Mouse (Mus musculus) frontal cortex, postnatal 36 days (tissue): ENCODE measurements at regions not wholly inside any gene's neighbourhood (a gene's known extent, or its start where the extent isn't known, plus 50 kb on each side); places are given as distances from the start of the nearest gene placed in this dataset.
"Not testable (repeated sequence)": the region's sequence is repeated elsewhere in the genome, so short reads cannot be mapped to it uniquely, and the experiment has no call there.

Source experiments
- DNase-seq, 2 experiments: peaks; one replicate each; pipeline ENCODE4 v3.0.0; 2022; ENCODE audit warnings: low spot score in 2 of 2

DNA sequence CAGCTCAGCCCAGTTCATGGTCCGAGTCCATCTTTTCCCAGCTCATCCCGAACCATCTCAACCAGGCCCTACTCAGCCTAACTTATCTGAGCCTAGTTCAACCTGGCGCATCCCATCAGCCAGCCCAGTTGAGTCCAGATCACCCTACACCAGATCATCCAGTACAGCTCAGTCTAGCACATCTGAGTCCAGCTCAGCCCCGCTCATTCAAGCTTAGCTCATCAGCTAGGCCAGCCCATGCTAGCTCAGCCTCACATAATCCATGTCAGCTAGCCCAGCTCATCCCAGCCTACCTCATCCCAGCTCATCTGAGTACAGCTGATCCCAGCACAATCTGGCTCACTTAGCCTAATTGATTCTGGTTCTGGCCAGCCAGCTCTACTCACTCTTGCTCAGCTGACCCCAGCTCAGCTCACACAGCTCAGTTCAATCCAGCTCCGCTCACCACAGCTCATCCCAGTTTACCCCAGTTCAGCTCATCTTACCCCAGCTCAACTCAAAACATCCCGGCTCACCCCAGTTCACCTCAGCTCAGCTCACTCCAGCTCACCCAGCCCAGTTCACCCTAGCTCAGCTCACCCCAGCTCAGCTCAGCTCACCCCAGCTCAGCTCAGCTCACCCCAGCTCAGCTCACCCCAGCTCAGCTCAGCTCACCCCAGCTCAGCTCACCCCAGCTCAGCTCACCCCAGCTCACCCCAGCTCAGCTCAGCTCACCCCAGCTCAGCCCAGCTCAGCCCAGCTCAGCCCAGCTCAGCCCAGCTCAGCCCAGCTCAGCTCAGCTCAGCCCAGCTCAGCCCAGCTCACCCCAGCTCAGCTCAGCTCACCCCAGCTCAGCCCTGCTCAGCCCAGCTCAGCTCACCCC, 65.3 kb upstream of the Adam6b start:
- no peak for DNase-seq

DNA sequence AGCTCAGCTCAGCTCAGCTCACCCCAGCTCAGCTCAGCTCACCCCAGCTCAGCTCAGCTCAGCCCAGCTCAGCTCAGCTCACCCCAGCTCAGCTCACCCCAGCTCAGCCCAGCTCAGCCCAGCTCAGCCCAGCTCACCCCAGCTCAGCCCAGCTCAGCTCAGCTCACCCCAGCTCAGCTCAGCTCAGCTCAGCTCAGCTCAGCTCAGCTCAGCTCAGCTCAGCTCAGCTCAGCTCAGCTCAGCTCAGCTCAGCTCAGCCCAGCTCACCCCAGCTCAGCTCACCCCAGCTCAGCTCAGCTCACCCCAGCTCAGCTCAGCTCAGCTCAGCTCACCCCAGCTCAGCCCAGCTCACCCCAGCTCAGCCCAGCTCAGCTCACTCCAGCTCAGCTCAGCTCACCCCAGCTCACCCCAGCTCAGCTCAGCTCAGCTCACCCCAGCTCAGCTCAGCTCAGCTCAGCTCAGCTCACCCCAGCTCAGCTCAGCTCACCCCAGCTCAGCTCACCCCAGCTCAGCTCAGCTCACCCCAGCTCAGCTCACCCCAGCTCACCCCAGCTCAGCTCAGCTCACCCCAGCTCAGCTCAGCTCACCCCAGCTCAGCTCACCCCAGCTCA, 64.6 kb upstream of the Adam6b start:
- not testable (repeated sequence) for DNase-seq

DNA sequence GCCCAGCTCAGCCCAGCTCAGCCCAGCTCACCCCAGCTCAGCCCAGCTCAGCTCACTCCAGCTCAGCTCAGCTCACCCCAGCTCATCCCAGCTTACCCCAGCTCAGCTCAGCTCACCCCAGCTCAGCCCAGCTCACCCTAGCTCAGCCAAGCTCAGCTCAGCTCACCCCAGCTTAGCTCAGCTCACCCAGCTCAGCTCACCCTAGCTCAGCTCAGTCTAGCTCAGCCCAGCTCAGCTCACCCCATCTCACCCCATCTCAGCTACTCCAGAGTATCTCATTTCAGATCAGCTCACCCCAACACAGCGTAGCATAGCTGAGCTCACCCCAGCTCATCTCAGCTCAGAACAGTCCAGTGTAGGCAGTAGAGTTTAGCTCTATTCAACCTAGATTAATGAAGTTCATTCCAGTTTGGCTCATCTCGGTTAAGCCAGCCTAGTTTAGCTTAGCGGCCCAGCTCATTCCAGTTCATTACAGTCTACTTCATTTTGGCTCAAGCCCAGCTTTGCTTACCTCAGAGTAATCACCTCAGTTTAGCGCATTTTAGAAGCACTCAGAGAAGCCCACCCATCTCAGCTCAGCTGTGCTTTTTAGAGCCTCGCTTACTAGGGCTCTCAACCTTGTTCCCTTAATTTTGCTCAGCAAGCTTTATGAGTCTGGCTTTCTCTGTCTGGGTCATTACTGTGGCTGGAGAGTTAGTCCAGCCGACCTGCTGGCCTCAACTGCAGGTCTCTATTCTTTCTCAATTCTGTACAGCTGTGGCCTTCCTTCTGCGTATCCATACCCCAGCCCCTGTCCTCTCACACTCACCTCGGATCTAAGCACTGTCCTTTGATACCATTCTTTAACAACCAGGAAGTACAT, 63.9 kb upstream of the Adam6b start:
- no peak for DNase-seq

GRCm38 (mm10) chr12:113426636-113427035, 62.7 kb upstream of the Adam6b start:
- DNase-seq = no peak

- no peak for DNase-seq
These were observed 62.0 kb upstream of the Adam6b start for GRCm38 (mm10) chr12:113427339-113427738.

GRCm38 (mm10) chr12:113428461-113428860, 60.9 kb upstream of the Adam6b start:
- DNase-seq = no peak

GRCm38 (mm10) chr12:113428901-113429300, 60.4 kb upstream of the Adam6b start:
- DNase-seq = no peak

DNA sequence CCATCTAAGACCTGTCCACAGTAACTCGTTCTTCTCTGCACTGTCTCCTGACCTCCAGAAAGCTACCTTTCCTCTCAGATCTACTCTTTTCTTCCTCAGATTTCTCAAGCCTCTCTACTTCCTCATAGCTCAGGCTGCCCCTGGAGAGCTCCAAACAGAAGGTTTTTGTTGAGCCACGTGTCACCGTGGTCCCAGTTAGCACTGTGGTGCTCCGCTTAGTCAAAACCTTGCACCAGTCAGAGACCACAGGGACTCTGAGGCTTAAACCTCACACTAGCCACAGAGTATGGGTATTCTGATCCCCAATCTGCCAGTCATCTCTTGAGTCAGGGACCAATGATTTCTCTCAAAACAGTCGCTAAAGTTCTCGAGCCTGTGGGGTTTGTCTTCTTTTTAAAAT, 59.0 kb upstream of the Adam6b start:
- DNase-seq = no peak
